Mouse (Mus musculus) MEL (cell line): ENCODE data around the gene Rc3h2. TPM values are rescaled to one million over a fixed set of nuclear protein-coding genes. Genes with fewer than 3 reads are reported as not detected.
A peak's percentile ranks its signal among the peaks of the same experiment; 100 is the strongest.

ENCODE experiments used
- DNase-seq: peaks from one replicate; pipeline ENCODE4 v3.0.0; 2011; ENCODE audit warnings: low read depth, low spot score
- H3K27ac ChIP-seq: 2 replicates; pipeline ENCODE4 v1.5.1; 2012; ENCODE audit warnings: low read depth, mild to moderate bottlenecking, control low read depth, low read length, moderate library complexity; ENCODE audit not compliant: control insufficient read depth
- H3K27me3 ChIP-seq, 2 experiments: fragments of 150-350 bp in 1 of 2; sonication (generic) in 1 of 2; 2 replicates each; pipeline ENCODE4 v1.6.1; 2012; ENCODE audit warnings: low read length in 2 of 2, mild to moderate bottlenecking in 2 of 2, improper control_type of control experiment in 1 of 2, moderate library complexity in 1 of 2; ENCODE audit not compliant: insufficient read depth in 2 of 2, control insufficient read depth in 1 of 2
- H3K36me3 ChIP-seq, 2 experiments: 2 replicates each; pipeline ENCODE4 v1.6.1; 2012 to 2014; ENCODE audit warnings: low read length in 2 of 2, improper control_type of control experiment in 1 of 2, inconsistent platforms in 1 of 2, mild to moderate bottlenecking in 1 of 2; ENCODE audit not compliant: insufficient read depth in 2 of 2, control insufficient read depth in 1 of 2
- H3K4me1 ChIP-seq, 2 experiments: fragments of 150-350 bp in 1 of 2; sonication (generic) in 1 of 2; 2 replicates each; pipeline ENCODE4 v1.6.1; 2012; ENCODE audit warnings: low read length in 2 of 2, improper control_type of control experiment in 1 of 2, mild to moderate bottlenecking in 1 of 2; ENCODE audit not compliant: insufficient read depth in 2 of 2, control insufficient read depth in 1 of 2
- H3K4me3 ChIP-seq, 2 experiments: fragments of 150-350 bp in 1 of 2; sonication (generic) in 1 of 2; 2 replicates each; pipeline ENCODE4 v1.5.1; 2012; ENCODE audit warnings: low read depth in 2 of 2, low read length in 2 of 2, mild to moderate bottlenecking in 2 of 2, moderate library complexity in 2 of 2, control low read depth in 1 of 2, improper control_type of control experiment in 1 of 2; ENCODE audit not compliant: control insufficient read depth in 1 of 2, insufficient read depth in 1 of 2
- H3K79me2 ChIP-seq: 2 replicates; pipeline ENCODE4 v1.6.1; 2012; ENCODE audit warnings: mild to moderate bottlenecking, low read length, moderate library complexity; ENCODE audit not compliant: control insufficient read depth, poor library complexity, insufficient read depth
- H3K9ac ChIP-seq: 2 replicates; pipeline ENCODE4 v1.6.1; 2012; ENCODE audit warnings: low read depth, mild to moderate bottlenecking, control low read depth, low read length, moderate library complexity; ENCODE audit not compliant: control insufficient read depth, poor library complexity, severe bottlenecking
- H3K9me3 ChIP-seq: fragments of 150-350 bp; sonication (generic); replicated peaks from 2 replicates; pipeline ENCODE4 v1.6.1; 2012; ENCODE audit warnings: mild to moderate bottlenecking, low read length, improper control_type of control experiment, moderate library complexity; ENCODE audit not compliant: insufficient read depth
- BHLHE40 ChIP-seq: IDR thresholded peaks from 2 replicates; pipeline ENCODE4 v1.6.1; 2012; ENCODE audit warnings: low read depth, mild to moderate bottlenecking, inconsistent platforms, low read length, improper control_type of control experiment, borderline replicate concordance
- CHD1 ChIP-seq: IDR thresholded peaks from 2 replicates; pipeline ENCODE4 v1.6.1; 2012; ENCODE audit warnings: low read depth, mild to moderate bottlenecking, inconsistent platforms, low read length, improper control_type of control experiment
- CTCF ChIP-seq, 3 experiments: IDR thresholded peaks in 2 of 3; conservative IDR thresholded peaks in 1 of 3; 2 replicates each; pipeline ENCODE4 v1.5.1; 2011 to 2012; ENCODE audit warnings: low read length in 3 of 3, low read depth in 2 of 3, mild to moderate bottlenecking in 2 of 3, improper control_type of control experiment in 1 of 3, inconsistent platforms in 1 of 3, mixed read lengths in 1 of 3, moderate library complexity in 1 of 3; ENCODE audit not compliant: control insufficient read depth in 1 of 3, insufficient read depth in 1 of 3, poor library complexity in 1 of 3, severe bottlenecking in 1 of 3
- E2F4 ChIP-seq: IDR thresholded peaks from 2 replicates; pipeline ENCODE4 v1.6.1; 2011; ENCODE audit warnings: low read depth, low read length, improper control_type of control experiment, borderline replicate concordance
- EP300 ChIP-seq, 2 experiments: IDR thresholded peaks; 2 replicates each; pipeline ENCODE4 v1.6.1; 2011; ENCODE audit warnings: improper control_type of control experiment in 2 of 2, low read length in 2 of 2, low read depth in 1 of 2, mild to moderate bottlenecking in 1 of 2
- GABPA ChIP-seq: IDR thresholded peaks from 2 replicates; pipeline ENCODE4 v1.6.1; 2012; ENCODE audit warnings: low read depth, mild to moderate bottlenecking, inconsistent platforms, low read length, improper control_type of control experiment, moderate library complexity
- JUND ChIP-seq: IDR thresholded peaks from 2 replicates; pipeline ENCODE4 v1.6.1; 2011; ENCODE audit warnings: low read depth, mild to moderate bottlenecking, improper control_type of control experiment, low read length
- MAFK ChIP-seq: IDR thresholded peaks from 2 replicates; pipeline ENCODE4 v1.6.1; 2011; ENCODE audit warnings: low read depth, mild to moderate bottlenecking, low read length, improper control_type of control experiment, borderline replicate concordance
- MAX ChIP-seq: IDR thresholded peaks from 2 replicates; pipeline ENCODE4 v1.6.1; 2011; ENCODE audit warnings: low read length, improper control_type of control experiment
- MAZ ChIP-seq: IDR thresholded peaks from 2 replicates; pipeline ENCODE4 v1.6.1; 2012; ENCODE audit warnings: low read depth, mild to moderate bottlenecking, inconsistent platforms, low read length, improper control_type of control experiment
- MXI1 ChIP-seq: IDR thresholded peaks from 2 replicates; pipeline ENCODE4 v1.6.1; 2011; ENCODE audit warnings: mild to moderate bottlenecking, low read depth, low read length, improper control_type of control experiment
- MYC ChIP-seq: IDR thresholded peaks from 2 replicates; pipeline ENCODE4 v1.6.1; 2011; ENCODE audit warnings: low read depth, mild to moderate bottlenecking, low read length, improper control_type of control experiment, moderate library complexity
- NELFE ChIP-seq: IDR thresholded peaks from 2 replicates; pipeline ENCODE4 v1.6.1; 2011; ENCODE audit warnings: low read depth, low read length, improper control_type of control experiment
- NRF1 ChIP-seq: IDR thresholded peaks from 2 replicates; pipeline ENCODE4 v1.6.1; 2014; ENCODE audit warnings: low read depth, mild to moderate bottlenecking, inconsistent platforms, low read length, improper control_type of control experiment, moderate library complexity; ENCODE audit not compliant: poor library complexity, insufficient read depth, severe bottlenecking
- POLR2A ChIP-seq, 2 experiments: IDR thresholded peaks; 2 replicates each; pipeline ENCODE4 v1.6.1; 2011 to 2012; ENCODE audit warnings: low read length in 2 of 2, mild to moderate bottlenecking in 2 of 2, control low read depth in 1 of 2, improper control_type of control experiment in 1 of 2, low read depth in 1 of 2, moderate library complexity in 1 of 2; ENCODE audit not compliant: control insufficient read depth in 1 of 2, insufficient read depth in 1 of 2, poor library complexity in 1 of 2
- RAD21 ChIP-seq: IDR thresholded peaks from 2 replicates; pipeline ENCODE4 v1.6.1; 2011; ENCODE audit warnings: mild to moderate bottlenecking, low read depth, low read length, improper control_type of control experiment
- RCOR1 ChIP-seq: IDR thresholded peaks from 2 replicates; pipeline ENCODE4 v1.6.1; 2012; ENCODE audit warnings: low read depth, mild to moderate bottlenecking, inconsistent platforms, low read length, improper control_type of control experiment
- SIN3A ChIP-seq: IDR thresholded peaks from 2 replicates; pipeline ENCODE4 v1.6.1; 2012; ENCODE audit warnings: low read length, improper control_type of control experiment, inconsistent platforms
- TBP ChIP-seq: IDR thresholded peaks from 2 replicates; pipeline ENCODE4 v1.8.0; 2011; ENCODE audit warnings: low read depth, low read length, improper control_type of control experiment
- TCF12 ChIP-seq: IDR thresholded peaks from 2 replicates; pipeline ENCODE4 v1.6.1; 2014; ENCODE audit warnings: low read depth, mild to moderate bottlenecking, inconsistent platforms, low read length, improper control_type of control experiment, moderate library complexity
- UBTF ChIP-seq: IDR thresholded peaks from 2 replicates; pipeline ENCODE4 v1.6.1; 2012; ENCODE audit warnings: low read depth, mild to moderate bottlenecking, inconsistent platforms, low read length, improper control_type of control experiment, moderate library complexity, borderline replicate concordance; ENCODE audit not compliant: insufficient read depth
- USF2 ChIP-seq, 2 experiments: IDR thresholded peaks; 2 replicates each; pipeline ENCODE4 v1.6.1; 2011 to 2012; ENCODE audit warnings: improper control_type of control experiment in 2 of 2, low read length in 2 of 2, borderline replicate concordance in 1 of 2, inconsistent platforms in 1 of 2, low read depth in 1 of 2, mild to moderate bottlenecking in 1 of 2; ENCODE audit not compliant: insufficient read depth in 1 of 2
- polyA plus RNA-seq, 2 experiments: library from polyadenylated mRNA; stranded (reverse) in 1 of 2; unstranded in 1 of 2; fragments of >175 nt in 1 of 2; fragments of >200 nt in 1 of 2; gene quantifications; 2 replicates each; pipeline versions ENCODE4 v1.2.1 to v1.2.4; 2012; ENCODE audit warnings: low replicate concordance in 2 of 2, low read depth in 1 of 2; ENCODE audit not compliant: insufficient read length in 2 of 2, insufficient read depth in 1 of 2, missing spikeins in 1 of 2
- total RNA-seq: library from RNA; depleted of rRNA; stranded (reverse); fragments of 300-350 nt; gene quantifications from 2 replicates; pipeline ENCODE4 v1.2.3, GENCODE M21; 2012

Gene Rc3h2
- total and polyA plus RNA-seq, 3 experiments: 4.1 to 43.5 (median 10.5) TPM

GRCm38 (mm10) chr2:37460707-37461106 is 38.0 kb upstream of the Rc3h2 start:
- no peak overlapping the region for H3K4me3 ChIP-seq
- TF ChIP-seq CTCF (IDR thresholded peaks at IDR 0.05 in 2 of 3, conservative IDR thresholded peaks at IDR 0.05 in 1 of 3; ENCODE audit: control insufficient read depth in 1 of 3, insufficient read depth in 1 of 3, low read depth in 2 of 3, low read length in 3 of 3, poor library complexity in 1 of 3, severe bottlenecking in 1 of 3): peak; percentile 10 to 34 (median 32); a peak in 4 of 6 replicates
- TF ChIP-seq TCF12: no peak
- no peak for TF ChIP-seq E2F4
- TF ChIP-seq RAD21: peak; percentile 7; the same call in 1 of the 2 replicates
- peaks cover 0 to 6% of the 10 kb centered on the region in 2 experiments; a peak in 3 of 4 replicates for H3K36me3 ChIP-seq

GRCm38 (mm10) chr2:37452376-37452760 is 29.7 kb upstream of the Rc3h2 start:
- H3K27me3 ChIP-seq: no peaks in the 10 kb centered on the region

More at GRCm38 (mm10) chr2:37460707-37461106, 38.0 kb upstream of the Rc3h2 start:
- Histone ChIP-seq H3K27ac (no peak overlapping the region), H3K27me3 (no peaks in the 10 kb centered on the region), H3K79me2 (no peaks in the 10 kb centered on the region; the same call in none of the 2 replicates), H3K9me3 (no peaks in the 10 kb centered on the region), H3K9ac (no peak overlapping the region), H3K4me1 (peaks cover 0 to 6% of the 10 kb centered on the region in 2 experiments; a peak in 3 of 4 replicates)
- DNase-seq: no peak

GRCm38 (mm10) chr2:37451667-37452375 is 29.1 kb upstream of the Rc3h2 start:
- Histone ChIP-seq H3K27ac (peak overlapping the region; percentile 61), H3K36me3 (peaks cover 0 to 17% of the 10 kb centered on the region in 2 experiments; a peak in 2 of 4 replicates), H3K9ac (peak overlapping the region; percentile 90)
- TF ChIP-seq TBP (no peak), NRF1 (peak; percentile 76), MXI1 (no peak; the same call in none of the 2 replicates), POLR2A (IDR thresholded peaks at IDR 0.05; ENCODE audit: control insufficient read depth in 1 of 2, insufficient read depth in 1 of 2, low read depth in 1 of 2, low read length in 2 of 2, poor library complexity in 1 of 2) (peak; percentile 88 to 96), GABPA (no peak), MYC (no peak), SIN3A (0 out of 2 replicates have a peak, but pooled peaks have one; percentile 39), EP300 (IDR thresholded peaks at IDR 0.05; ENCODE audit: low read depth in 1 of 2, low read length in 2 of 2) (no peak), CTCF (IDR thresholded peaks at IDR 0.05 in 2 of 3, conservative IDR thresholded peaks at IDR 0.05 in 1 of 3; ENCODE audit: control insufficient read depth in 1 of 3, insufficient read depth in 1 of 3, low read depth in 2 of 3, low read length in 3 of 3, poor library complexity in 1 of 3, severe bottlenecking in 1 of 3) (no peak), JUND (no peak), CHD1 (no peak), UBTF (no peak), MAZ (no peak), USF2 (IDR thresholded peaks at IDR 0.05; ENCODE audit: borderline replicate concordance in 1 of 2, insufficient read depth in 1 of 2, low read depth in 1 of 2, low read length in 2 of 2) (0 out of 4 replicates have a peak, but pooled peaks of 1 of the 2 experiments have one; percentile 38)

More at GRCm38 (mm10) chr2:37452376-37452760, 29.7 kb upstream of the Rc3h2 start:
- peaks cover 0 to 5% of the 10 kb centered on the region in 2 experiments; a peak in 2 of 4 replicates for H3K4me1 ChIP-seq
- H3K9ac ChIP-seq: peak overlapping the region; percentile 90
- peaks cover 0 to 17% of the 10 kb centered on the region in 2 experiments; a peak in 2 of 4 replicates for H3K36me3 ChIP-seq
- H3K27ac ChIP-seq: 0 out of 2 replicates have a peak overlapping the region, but pooled peaks have one; percentile 8
- no peak for DNase-seq
- peaks cover 17% of the 10 kb centered on the region for H3K79me2 ChIP-seq
- TF ChIP-seq CTCF (IDR thresholded peaks at IDR 0.05 in 2 of 3, conservative IDR thresholded peaks at IDR 0.05 in 1 of 3; ENCODE audit: control insufficient read depth in 1 of 3, insufficient read depth in 1 of 3, low read depth in 2 of 3, low read length in 3 of 3, poor library complexity in 1 of 3, severe bottlenecking in 1 of 3): no peak
- no peak for TF ChIP-seq JUND
- TF ChIP-seq POLR2A (IDR thresholded peaks at IDR 0.05; ENCODE audit: control insufficient read depth in 1 of 2, insufficient read depth in 1 of 2, low read depth in 1 of 2, low read length in 2 of 2, poor library complexity in 1 of 2): no peak
- TF ChIP-seq USF2 (IDR thresholded peaks at IDR 0.05; ENCODE audit: borderline replicate concordance in 1 of 2, insufficient read depth in 1 of 2, low read depth in 1 of 2, low read length in 2 of 2): no peak
- TF ChIP-seq NELFE: no peak
- TF ChIP-seq GABPA: no peak
- TF ChIP-seq BHLHE40: no peak
- no peak for TF ChIP-seq MAZ
- no peak for TF ChIP-seq TBP
- no peak for TF ChIP-seq RCOR1
- no peak for TF ChIP-seq SIN3A
- TF ChIP-seq MAX: no peak
- TF ChIP-seq MAFK: no peak
- H3K4me3 ChIP-seq: peak overlapping the region; percentile 94 to 96
- H3K9me3 ChIP-seq: no peaks in the 10 kb centered on the region

More at GRCm38 (mm10) chr2:37451667-37452375, 29.1 kb upstream of the Rc3h2 start:
- Histone ChIP-seq H3K4me1 (peaks cover 0 to 5% of the 10 kb centered on the region in 2 experiments; a peak in 2 of 4 replicates), H3K9me3 (no peaks in the 10 kb centered on the region), H3K27me3 (no peaks in the 10 kb centered on the region), H3K79me2 (peaks cover 18% of the 10 kb centered on the region), H3K4me3 (peak overlapping the region; percentile 94 to 96)
- DNase-seq: peak; percentile 96
